Mouse (Mus musculus) heart, adult 9 months (tissue): ENCODE data around the gene Gm20403.
"Not testable (repeated sequence)": the region's sequence is repeated elsewhere in the genome, so short reads cannot be mapped to it uniquely, and the experiment has no call there.

Experiments
- DNase-seq, 2 experiments: peaks; one replicate each; pipeline ENCODE4 v3.0.0; 2022; ENCODE audit warnings: low spot score in 2 of 2

The Gm20403 gene

DNA sequence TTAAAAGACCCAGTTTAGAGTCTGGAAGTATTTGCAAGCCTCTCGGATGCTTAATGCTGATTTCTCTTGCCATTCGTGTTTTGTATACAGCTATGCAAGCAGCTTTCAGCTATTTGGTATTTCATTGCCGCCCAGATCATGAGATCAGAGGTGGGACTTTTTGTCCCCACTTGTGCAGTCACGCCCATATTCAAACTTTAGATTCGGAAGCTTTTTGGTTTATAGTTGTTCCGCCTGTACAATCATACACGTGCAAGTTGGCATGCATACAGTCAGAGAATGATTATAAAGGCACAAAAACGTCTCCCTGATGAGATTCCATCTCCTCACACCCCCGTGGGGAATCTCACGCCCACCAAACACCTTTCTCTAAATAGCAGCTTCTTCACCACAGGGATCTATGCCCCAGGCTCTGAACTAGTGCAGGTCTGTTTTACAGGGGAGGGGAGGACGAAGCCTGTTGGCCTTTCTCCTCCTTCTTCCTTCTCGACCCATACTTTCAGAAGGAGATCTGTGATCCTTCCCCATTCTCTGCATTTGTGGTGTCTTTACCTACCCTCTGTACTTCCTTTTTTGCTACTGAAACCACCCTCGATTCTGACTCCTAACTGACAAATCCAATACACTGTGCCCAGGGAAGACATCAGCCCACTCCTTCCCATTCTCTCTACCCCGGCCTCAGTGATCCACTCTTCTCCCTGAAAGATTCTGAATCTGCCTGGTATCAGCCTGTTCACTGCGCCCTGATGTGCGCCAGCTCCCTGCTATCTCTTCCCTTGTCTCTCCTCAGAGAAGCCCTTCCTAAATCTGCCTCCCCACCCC lies 7.1 kb upstream of the Gm20403 start:
- DNase-seq: no peak

DNA sequence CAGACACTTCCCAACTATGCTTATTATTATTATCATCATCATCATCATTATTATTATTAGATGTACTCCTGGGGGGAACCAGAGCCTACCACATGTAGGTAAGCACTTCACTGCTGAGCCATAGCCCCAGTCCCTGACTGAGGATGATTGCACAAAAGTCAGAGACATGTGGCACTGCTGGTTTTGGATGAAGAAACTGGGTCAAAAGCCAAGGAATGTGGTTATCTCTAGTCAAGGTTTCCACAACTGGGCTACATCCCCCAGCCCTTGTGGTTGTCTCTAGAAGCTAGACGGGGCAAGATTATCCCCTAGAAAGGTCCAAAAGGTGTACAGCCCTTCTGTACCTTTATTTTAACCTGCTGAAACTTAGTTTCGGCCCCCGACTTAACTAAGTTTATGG lies 6.5 kb upstream of the Gm20403 start:
- no peak for DNase-seq

DNA sequence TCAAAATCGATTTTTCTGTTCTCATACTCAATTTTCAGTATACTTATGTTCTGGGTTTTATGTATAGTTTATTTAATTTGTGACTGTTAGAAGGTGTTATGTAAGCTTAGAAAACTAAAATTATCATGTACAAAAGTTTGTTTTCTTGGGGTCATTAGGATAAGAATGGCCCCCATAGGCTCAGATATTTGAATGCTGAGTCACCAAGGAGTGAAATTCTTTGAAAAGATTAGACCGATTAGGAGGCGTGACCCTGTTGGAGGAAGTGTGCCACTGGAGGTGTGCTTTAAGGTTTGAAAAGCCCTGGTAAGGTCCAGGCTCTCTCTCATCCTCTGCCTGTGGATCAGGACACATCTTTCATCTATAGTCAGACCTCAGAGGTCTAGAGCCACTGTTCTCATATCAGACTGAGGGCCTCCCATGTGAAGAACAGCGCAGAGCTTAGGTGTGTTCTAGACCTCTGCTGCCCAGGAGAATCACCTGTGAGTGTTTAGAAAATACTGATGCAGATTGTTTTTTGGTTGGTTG lies 2.1 kb upstream of the Gm20403 start:
- no peak for DNase-seq

DNA sequence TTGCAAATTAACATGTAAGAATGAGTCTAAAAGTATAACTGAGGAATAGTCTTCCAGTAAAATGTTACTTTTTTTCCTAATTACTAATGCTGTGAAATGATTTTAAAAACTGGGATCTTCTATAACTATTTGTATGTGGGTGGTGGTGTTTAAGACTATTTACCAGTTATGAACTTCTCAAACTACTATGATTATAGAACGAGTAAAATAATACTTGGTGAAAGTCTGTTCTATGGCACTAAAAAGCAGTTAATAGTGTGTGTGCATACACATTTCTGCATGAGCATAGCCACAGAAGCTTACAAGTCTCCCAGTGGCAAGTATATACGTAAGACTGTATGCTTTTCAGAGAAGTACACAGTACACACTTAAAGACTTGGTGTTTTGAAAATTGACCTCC lies 827 bp upstream of the Gm20403 start:
- DNase-seq: no peak

DNA sequence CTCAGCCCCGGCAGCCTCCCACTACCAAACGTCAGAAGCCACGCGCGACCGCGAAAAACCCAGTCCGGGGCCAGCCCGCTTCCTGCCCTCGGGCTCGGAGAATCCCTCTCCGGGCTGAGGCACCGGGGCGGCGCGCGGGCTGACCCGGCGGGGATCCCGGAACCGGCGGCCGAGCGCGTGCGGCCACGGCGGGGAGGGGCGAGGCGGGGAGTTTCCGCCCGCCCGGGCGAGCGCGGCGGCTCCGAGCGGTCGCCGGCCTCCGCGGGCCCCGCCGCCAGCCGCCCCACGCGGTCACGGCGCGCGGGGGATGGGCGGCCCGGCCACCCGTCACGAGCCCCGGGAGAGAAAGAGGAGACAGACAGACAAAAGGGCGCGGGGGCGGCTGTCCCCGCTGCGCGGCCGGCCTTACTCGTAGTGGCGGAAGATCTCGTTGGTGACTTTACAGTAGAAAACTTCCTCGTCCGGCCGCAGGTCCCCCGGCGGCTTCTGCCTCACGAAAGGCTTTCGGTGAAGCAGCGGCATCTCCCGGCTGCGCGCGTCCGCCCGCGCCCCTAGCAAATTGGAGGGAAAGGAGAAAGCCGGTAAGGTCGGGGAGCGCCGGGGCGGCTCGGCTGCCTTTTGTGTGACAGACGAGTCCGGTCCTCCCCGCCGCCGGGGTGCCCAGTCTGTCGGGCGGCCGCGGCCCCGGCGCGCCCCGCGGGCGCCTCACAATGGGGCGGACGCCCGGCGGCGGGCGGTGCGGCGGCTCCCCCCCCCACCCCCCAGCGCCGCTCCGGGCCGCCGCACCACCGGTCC lies 875 bp downstream of the Gm20403 start:
- DNase-seq: peak; percentile 51 to 53

DNA sequence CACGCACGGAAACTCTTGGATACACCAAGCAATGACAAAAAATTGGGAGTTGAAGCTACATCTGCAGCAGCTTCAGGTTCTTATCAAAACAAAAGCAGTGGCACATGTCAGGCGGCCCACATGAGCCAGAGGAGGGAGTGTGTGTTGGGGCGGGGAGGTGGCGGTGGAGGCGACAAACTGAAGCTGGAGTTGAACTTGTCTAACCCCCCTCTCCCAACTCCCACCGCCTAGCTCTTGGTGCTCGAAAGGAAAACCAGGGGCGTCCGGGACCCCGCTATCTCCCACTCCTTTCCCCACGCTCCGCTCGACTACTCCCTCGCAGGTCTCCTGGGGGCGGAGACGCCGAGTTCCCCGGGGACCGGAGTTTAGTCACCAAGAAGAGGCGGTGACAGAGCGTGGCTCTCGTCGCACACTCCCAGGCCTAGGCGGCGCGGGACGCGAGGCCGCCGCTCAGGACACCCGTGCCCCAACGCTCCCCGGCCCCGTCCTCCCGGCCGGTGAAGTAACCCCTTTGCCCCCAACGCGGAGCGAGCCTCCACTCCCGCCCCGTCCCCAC lies 1.6 kb downstream of the Gm20403 start:
- peak; percentile 68 to 74 for DNase-seq

DNA sequence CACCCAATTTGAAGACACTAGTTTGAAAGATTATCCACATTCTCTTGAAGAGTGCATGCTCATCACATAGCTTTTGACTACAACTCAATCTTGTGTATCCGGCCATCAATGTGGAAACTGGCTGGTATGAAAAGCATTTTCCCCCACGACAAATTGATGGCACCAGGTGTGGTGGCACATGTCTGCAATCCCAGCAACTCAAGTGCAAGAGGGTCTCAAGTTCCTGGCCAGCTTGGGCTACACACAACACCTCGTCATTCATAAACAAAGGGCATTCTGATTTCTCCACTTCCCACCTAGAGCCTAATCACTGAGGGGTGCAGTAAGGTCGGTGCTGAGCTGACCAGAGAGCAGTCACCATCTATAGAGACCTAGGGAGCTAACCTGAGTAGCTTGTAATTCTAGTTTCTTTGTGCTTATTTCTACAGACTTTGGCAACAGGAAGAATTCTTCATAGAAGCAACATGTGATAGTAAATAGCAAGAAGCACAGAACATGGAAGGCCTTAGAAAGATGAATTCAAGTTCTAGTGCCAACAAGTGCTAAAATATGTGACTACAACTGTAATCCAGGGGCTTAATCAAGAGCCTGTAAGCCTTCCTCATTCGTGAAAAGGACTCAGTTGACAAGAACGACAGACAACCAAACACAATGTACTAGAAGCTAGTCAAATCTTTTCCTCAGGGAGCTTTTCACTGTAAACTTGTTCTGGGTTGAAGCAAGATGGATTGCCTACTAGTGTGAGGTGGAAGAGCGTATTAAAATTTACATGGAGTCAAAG lies 3.2 kb downstream of the Gm20403 start:
- no peak for DNase-seq

DNA sequence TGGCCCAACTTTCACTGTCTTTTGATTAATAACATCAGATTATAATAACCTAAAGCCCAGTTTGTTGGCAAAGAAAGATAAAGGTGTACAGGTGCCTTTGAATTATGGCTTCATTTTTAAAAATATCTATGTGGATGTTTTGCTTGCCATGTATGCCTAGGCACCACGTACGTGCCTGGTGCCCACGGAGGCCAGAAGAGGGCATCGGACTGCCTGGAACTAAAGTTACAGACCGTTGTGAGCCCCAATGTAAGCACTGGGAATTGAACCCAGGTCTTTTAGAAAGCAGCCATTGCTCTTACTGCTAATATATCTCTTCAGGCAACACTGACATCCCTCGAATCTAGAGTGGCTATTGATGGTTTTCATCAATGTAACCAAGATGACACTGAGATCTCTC lies 4.4 kb downstream of the Gm20403 start:
- DNase-seq: no peak

DNA sequence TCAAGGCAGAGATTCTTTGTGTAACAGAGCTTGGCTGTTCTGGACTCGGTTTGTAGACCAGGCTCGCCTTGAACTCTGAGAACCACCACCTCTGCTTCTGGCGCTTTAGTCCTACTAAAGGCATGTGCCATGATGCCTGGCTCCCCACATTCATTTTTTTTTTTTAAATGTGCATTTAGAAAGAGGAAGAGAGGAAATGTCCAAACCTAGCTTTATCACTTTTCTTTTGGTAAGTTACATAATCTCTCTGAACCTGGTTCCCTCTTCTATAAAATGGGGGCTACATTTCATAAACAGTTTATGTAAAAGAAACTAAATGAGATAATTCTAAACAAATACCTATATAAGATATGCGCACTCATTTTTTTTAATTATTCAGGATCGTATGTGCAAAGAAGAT lies 5.4 kb downstream of the Gm20403 start:
- DNase-seq: no peak

DNA sequence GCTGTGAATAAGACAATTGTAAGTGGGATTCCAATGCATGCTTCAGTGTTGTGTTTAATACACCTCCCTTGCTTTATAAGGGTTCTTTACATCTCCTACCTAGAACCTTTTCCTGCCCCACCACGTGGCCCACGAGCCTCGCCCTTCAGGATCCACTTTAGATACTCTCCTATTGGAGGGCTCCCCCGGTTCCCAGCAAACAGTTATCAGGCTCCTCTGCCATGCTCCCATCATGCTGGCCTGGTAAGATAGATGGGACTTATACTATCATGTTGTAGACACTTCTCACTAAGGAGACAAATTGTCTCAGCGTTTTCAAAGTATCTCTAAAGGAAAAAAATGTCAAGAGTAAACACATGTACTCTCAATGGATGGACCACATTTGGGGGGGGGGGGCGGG lies 5.8 kb downstream of the Gm20403 start:
- DNase-seq: no peak

DNA sequence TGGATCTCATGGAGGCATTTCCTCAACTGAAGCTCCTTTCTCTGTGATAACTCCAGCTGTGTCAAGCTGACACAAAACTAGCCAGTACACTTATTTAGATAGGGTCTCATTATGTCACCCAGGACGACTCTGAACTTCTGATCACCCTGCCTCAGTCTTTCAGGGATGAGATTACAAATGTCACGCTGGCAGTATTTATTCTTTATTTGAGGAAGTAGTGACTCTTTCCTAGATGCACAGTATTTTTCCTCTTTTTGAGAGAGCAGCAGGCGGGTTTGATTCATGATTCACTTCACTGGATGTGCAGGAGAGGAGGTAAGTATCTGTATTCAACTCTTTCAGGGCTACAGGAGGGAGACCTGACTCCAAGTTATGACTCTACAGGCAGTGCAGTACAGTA lies 17.3 kb downstream of the Gm20403 start:
- DNase-seq: no peak

DNA sequence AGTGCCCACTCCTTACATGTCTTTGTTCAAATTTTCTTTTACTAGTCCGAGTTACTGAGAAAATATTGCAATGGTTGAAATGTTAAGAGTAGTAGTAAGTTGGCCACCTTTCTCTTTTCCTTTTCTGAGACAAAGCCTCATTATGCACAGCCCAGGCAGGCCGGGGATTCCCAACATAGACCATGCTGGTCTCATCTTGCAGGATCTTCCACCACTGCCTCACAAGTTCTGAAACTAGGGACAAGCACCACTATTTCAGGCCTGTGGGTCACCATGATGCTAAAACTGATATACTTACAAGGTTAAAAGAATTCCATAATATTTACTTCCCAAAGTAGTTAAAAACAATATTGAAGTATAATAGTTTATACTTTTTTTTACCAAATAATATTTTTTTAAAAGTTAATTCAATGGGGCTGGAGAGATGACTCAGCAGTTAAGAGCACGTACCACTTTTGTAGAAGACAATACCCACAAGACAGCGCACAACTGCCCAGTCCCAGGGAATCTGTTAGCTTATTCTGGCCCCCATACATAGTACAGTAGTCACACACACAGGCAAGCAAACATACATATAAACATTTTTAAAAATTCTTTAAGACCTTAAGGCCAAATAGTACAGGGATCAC lies 20.7 kb downstream of the Gm20403 start:
- no peak for DNase-seq

DNA sequence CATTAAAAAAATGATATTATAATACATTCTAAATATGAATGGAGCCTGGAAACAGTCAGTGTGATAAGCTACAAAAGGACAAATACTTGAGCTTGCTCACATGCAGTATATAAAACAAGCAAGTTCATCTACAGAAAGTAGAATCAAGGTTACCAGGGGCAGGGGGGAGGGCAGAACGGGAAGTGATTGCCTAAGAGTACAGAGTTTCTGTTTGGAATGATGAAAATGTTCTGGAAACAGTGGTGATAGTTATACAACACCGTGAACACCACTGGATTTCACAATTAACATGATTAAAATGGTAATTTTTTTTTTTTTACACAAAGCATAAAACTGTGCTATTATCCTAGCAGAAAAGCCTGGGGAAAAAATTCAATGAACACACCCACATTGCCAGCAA lies 26.8 kb downstream of the Gm20403 start:
- DNase-seq: peak; percentile 15 to 17

DNA sequence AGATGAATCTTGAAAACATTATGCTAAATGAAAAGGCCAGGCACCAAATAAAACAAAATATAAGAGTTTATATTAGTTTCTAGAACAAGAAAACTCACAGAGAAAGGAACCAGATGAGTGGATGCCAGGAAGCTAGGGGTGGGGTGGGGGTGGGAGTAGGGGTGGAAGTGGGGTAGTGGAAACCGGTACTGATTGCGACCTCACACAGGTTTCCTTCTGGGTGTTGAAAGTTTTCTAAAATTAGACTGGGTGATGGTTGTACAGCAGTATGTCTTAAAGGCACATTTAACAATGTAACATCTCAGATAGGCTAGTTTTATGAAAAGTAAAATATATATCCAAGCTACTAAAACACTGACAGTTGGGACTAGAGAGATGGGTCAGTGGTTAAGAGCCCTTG lies 29.4 kb downstream of the Gm20403 start:
- no peak for DNase-seq

DNA sequence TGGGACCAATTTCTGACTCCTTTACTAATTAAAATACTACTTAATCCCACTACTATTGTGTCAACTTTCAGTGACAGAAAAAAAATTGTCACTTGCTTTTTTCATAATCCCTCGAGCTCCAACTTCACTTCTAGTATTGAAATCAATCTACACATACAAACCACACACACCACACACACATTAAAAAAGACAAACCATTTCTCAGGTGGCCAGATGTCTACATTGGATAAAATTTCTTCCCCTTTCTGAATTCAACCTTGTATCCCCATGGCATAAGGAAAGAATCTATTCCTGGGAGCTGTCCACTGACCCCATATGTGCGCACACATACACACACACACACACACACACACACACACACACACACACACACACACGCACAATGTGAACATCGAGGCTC lies 29.9 kb downstream of the Gm20403 start:
- DNase-seq: no peak

DNA sequence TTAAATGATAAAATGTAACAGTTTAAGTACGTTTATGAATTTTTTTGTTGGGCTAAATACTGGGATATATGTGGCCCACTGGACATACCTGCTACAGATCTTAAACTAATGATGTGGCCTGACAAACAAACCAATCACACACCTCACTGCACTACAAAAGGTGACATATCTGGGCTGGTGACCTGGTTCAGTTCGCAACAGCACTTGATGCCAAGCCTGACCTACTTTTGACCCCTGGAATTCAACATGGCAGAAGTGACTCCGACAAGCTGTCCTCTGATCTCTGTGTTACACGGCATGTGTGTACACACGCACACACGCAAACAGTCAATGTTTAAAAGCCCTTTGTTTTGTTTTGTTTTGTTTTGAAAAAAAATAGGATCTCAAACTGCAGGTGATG lies 40.2 kb downstream of the Gm20403 start:
- DNase-seq: no peak

DNA sequence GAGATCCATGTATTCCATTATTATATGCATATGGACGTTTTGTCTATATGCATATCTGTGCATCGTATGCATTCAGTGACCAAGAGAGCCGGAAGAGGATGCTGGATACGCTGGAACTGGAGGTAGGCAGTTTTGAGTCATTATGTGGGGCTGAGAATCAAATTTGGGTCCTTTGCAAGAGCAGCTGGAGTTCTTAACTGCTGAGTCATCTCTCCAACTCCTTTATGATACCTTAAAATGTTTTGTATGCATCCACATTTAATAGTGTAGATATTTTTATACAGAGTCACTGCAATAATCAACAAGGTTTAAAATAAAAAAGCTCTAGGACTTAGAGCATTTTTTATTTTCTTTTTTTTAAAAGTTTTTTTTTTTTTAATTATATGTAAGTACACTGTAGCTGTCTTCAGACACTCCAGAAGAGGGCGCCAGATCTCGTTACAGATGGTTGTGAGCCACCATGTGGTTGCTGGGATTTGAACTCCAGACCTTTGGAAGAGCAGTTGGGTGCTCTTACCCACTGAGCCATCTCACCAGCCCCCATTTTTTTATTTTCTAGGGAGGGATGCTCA lies 43.7 kb downstream of the Gm20403 start:
- not testable (repeated sequence) for DNase-seq

DNA sequence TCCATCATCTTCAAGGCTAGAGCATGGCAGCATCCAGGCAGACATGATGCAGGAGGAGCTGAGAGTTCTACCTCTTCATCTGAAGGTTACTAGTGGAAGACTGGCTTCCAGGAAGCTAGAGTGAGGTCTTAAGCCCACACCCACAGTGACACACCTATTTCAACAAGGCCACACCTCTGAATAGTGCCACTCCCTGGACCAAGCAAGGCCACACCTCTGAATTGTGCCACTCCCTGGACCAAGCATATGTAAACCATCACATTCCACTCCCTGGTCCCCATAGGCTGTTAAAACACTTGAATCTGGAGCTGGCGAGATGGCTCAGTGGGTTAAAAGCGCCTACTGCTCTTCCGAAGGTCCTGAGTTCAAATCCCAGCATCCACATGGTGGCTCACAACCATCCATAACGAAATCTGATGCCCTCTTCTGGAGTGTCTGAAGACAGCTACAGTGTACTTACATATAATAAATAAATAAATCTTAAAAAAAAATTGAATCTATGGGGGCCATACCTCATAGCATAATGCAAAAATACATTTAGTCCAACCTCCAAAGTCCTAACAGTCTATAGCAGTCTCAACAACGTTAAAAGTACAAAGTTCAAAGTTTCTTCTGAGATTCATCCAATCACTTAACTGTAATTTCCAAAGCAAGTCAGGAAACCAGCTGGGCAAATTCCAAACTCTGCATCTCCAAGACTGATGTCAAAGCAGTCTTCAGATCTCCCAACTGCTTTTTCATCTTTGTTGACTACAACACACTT lies 48.6 kb downstream of the Gm20403 start:
- DNase-seq: not testable (repeated sequence)
